Mouse (Mus musculus) 3134 (cell line): ENCODE measurements around the gene Prelp.

Source experiments
- DNase-seq: peaks from one replicate; pipeline ENCODE4 v3.0.0-alpha.2; 2011; ENCODE audit warnings: low spot score; ENCODE audit not compliant: insufficient read length; ENCODE audit errors: extremely low read depth

Prelp gene

DNA sequence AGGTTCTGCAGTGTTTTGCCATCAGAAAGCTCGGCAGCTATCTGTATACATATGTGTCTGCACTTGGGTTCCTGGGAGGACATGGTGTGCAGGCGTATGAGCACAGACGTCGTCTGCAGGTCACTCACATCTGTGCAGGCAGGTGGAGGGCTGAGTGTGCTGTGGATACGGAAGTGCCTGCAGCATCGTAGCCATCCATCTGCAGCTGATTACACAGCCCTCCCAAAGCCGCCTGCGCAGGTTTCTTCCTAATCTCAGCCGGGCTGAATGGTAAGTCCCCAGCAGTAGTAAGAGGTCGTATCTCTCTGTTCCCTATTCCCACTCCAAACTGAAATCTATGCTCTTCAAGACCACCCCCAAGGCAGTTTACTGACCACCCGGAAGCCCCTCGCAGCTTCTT is 14.8 kb downstream of the Prelp start:
- DNase-seq: no peak

- DNase-seq: peak; percentile 79
Observed at GRCm38 (mm10) chr1:133900825-133901224, 20.4 kb downstream of the Prelp start.

- DNase-seq: no peak
Observed at GRCm38 (mm10) chr1:133899043-133899542, 22.1 kb downstream of the Prelp start.

- DNase-seq: no peak
Observed at GRCm38 (mm10) chr1:133897293-133897692, 23.9 kb downstream of the Prelp start.

DNA sequence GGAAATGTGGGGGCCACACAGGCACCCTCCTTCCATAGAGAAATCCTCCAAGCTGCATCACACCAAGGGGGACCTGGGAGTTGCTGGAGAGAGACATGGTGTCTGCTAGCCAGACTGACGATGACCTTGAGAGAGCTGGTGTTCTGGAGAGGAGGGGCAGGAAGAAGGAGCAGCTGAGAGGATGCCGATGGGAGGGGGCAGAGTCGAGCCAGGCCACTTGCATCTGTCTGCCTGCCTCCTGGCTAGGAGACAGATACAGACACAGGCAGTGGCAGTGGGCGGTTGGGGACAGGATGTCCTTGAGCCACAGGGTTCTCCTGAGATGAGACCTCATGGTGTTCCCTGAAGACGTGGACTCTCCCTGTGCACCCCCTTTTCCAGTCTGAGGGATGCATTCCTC is 29.7 kb downstream of the Prelp start:
- no peak for DNase-seq

DNA sequence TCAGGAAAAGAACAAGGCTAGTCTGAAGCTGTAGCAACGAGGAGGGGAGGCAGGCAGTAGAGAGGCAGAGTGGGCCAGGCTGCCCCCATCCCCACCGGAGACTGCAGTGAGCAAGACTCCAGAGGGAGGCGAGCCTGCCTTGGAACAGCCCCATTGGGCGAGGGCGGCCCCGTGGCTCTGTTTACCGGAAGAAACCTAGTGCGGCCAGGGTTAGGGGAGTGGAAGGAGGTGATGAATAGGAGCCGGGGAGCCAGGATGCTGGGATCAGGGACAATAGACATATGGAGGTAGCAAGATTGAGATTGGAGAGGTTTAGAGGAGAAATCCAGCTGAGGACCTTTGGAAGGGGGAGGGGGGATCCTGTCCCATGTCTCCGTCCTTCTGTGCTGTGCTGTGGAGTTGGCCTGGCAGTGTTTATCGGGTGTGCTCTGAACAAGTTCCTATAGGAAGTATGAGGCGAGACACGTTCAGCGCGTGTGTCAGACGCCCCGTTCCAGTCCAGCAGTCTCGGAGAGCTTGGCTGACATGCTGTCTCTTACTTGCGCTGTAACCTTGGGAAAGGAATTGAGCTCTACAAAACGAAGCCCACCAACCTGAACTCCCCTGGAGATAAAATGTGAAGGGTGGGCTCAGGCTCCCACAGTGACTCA is 31.1 kb downstream of the Prelp start:
- DNase-seq: no peak

- no peak for DNase-seq
Observed at GRCm38 (mm10) chr1:133887538-133888250, 33.5 kb downstream of the Prelp start.

DNA sequence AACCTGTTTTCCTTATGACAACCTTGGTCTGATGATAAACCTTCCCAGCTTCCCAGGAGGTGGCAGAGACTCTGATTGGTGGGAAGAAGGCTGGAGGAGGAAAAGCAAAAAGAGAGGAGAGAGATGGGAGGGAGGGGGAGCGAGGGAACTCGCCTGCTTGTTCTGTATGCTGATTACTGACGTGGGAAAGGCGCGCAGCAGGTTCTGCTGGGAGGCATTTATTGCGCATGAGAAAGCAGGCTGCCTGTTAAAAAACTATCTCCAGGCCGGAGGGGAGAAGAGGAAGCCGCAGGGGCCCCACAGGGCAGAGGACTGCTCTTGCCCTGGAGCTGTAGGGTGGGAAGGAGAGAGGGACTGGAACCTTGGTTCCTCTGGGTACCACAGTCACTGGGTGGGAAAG is 34.2 kb downstream of the Prelp start:
- no peak for DNase-seq

DNA sequence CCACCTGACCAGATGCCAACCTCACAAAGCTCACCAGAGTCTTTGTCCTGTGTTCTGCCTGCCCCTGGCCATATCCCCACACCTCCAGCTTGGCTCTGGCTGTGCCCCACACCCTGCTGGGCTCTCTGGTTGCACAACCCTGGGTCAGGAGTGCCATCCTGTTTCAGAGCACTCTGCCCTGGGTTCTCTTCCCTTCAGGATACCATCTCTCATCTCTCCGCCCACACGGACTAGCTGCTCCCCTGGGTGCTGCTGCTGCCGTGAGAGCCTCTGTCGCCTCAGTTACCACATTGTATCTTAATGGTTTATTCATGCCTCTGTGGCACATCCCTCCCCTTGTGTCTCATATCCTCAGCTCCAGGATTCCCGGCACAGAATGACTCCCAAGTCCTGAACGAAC is 34.8 kb downstream of the Prelp start:
- no peak for DNase-seq

- no peak for DNase-seq
Observed at GRCm38 (mm10) chr1:133885811-133886210, 35.4 kb downstream of the Prelp start.

DNA sequence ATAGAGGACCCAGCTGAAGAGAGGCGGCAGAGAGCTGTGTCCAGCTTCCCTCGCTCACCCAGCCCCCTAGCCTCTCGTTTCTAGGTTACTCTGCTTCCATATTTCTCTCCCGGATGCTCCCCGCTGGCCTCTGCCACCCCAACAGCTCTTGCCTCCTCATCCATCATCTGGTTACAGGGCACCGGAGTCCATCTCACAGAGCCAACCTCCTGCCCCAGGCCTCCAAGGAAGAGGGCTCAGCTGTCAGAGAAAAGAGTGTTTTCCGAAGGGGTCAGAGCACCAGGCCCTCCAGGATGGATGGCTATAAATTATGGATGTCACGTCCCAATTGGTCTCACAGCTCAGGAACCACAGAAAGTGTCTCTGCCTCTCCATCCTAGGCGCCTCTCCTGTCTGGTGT is 36.5 kb downstream of the Prelp start:
- no peak for DNase-seq

- no peak for DNase-seq
Observed at GRCm38 (mm10) chr1:133884090-133884489, 37.1 kb downstream of the Prelp start.

- no peak for DNase-seq
Observed at GRCm38 (mm10) chr1:133882283-133883217, 38.7 kb downstream of the Prelp start.

DNA sequence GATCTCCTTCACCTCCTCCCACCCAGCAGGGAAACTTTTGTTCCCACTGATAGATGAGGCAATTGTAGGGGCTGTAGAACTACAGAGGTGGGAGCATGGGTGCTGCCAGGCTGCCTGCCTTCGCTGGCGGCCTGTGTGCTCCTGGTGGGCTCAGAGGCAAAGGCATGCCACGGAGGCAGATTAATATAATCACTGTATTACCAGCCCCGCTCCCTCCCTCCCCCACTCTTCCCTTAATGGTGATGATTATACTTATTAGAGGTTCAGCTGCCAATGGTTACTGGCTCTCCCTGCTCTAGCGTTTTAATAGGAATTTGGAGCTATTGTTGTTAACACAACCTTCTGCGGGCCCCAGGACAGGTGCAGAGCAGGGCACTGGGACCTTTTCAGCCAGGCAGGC is 39.4 kb downstream of the Prelp start:
- DNase-seq: no peak

- DNase-seq: no peak
Observed at GRCm38 (mm10) chr1:133878825-133879423, 42.3 kb downstream of the Prelp start.

DNA sequence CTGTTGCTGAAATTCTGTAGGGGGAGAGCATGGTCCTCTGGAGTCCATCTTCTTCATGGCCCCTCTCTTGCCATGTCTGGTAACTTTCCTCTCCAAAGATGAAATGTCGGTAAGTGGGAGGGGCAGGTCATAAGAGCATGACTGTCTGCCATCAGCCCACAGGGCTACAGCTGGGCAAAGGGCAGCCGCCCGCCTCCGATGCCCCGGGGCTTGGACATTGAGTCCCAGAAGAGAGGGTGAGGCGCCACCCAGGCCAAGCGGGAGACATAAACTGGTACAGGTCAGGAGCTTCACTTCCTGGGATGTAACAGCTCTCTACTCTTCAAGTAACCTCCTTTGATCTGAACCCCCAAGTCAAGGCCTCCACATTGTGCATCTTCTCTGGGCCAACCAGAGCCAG is 44.3 kb downstream of the Prelp start:
- DNase-seq: no peak

DNA sequence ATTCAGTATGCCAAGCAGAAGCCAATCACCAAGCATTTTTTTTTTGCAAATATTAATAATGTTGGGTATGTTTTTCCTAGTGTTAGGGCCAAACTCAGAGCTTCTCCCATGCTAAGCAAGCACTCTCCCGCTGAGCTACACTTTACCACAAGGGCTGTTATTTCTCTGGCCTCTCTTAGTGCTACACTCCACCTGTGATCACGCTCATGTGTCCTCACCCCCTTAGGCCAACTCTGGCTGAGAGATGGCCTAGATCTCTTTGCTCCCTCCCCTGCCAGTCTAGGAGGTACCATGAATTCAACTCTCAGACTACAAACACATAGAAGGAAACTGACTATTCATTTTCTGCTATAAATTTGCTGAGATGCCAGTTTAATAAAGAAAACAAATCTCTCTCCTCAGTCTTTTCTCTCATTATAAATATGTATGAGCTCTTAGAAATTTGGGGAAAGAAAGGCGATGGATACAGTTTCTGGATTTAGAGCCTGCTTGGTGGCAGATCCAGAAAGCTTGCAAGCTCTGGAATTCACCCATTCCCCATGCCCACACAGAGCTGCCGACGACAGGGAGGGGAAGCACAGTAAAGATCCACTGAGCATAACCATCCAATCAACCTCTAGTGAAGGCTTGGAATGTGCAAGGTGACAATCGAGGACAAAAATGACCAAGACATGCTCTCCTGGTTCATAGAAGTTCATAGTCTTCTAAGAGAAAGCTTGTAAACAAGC is 48.0 kb downstream of the Prelp start:
- no peak for DNase-seq

- no peak for DNase-seq
Observed at GRCm38 (mm10) chr1:133871241-133871640, 50.0 kb downstream of the Prelp start.

- DNase-seq: no peak
Observed at GRCm38 (mm10) chr1:133869221-133869620, 52.0 kb downstream of the Prelp start.
